Comparison of ENCODE assay signal across 15 mouse cellular contexts in the genomic region with DNA sequence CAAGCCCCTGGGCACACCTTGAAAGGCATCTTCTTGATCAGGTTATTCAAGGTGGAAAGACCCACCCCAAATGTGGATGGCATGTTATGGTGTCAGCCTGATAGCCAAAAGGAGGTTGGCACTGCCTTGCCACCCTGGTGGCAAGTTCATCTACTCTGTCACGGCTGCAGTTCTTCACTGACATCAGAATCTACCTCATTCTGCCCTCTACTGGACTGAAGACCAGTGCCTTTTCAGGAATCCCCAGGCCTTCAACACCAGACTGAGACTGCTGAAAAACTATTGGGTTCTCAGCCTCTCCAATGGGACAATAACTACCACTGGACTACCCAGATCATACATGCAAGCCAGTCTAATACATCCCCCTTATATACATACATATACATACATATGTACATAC. TPM values are rescaled to one million over a fixed set of nuclear protein-coding genes. Genes with fewer than 3 reads are reported as not detected.
A peak's percentile ranks its signal among the peaks of the same experiment; 100 is the strongest.
DNase-seq lines count a peak whose midpoint lies in the region; ATAC-seq and TF ChIP-seq lines count a peak whose summit lies in the region.
"Had no signal": no experiment of that assay in that cellular context is flagged by ENCODE, and none has a peak within 500 bp of the region (broad histone marks: within the 10 kb centered on the region; RNA-seq: fewer than 3 reads in every experiment).

No protein-coding gene starts in this region.

- no peak overlapping the region for H3K4me2 ChIP-seq in intestine, postnatal 0 days (replicated peaks; ENCODE audit: low read depth)
- no peak overlapping the region for H3K4me2 ChIP-seq in intestine, embryonic 16.5 days (ENCODE audit: low read depth, low read length)
- H3K4me2 ChIP-seq: heart, embryonic 11.5 days; lung, embryonic 15.5 days had no signal

- H3K9ac ChIP-seq in intestine, postnatal 0 days (ENCODE audit: low read depth, low read length): no peak overlapping the region
- H3K9ac ChIP-seq in intestine, embryonic 16.5 days (ENCODE audit: low read depth, low read length): no peak overlapping the region
- H3K9ac ChIP-seq: lung, embryonic 15.5 days had no signal

- H3K27me3 ChIP-seq in intestine, postnatal 0 days (replicated peaks; ENCODE audit: control insufficient read depth, insufficient read depth, low read length): no peaks in the 10 kb centered on the region
- H3K27me3 ChIP-seq in intestine, embryonic 16.5 days (replicated peaks; ENCODE audit: control insufficient read depth, insufficient read depth, low read length): no peaks in the 10 kb centered on the region
- no peaks in the 10 kb centered on the region for H3K27me3 ChIP-seq in Patski
- H3K27me3 ChIP-seq in splenic B cell, adult 2 months (ENCODE audit: control insufficient read depth, insufficient read depth, low read length, poor library complexity, severe bottlenecking): no peaks in the 10 kb centered on the region
- H3K27me3 ChIP-seq: lung, embryonic 15.5 days had no signal

- WGBS in intestine, postnatal 0 days: 69% methylated on average over 1 of the region's 1 CpGs
- WGBS in intestine, embryonic 16.5 days: 68% methylated on average over 1 of the region's 1 CpGs

- H3K9me3 ChIP-seq in intestine, postnatal 0 days (ENCODE audit: control insufficient read depth): no peaks in the 10 kb centered on the region
- no peaks in the 10 kb centered on the region for H3K9me3 ChIP-seq in intestine, embryonic 16.5 days (ENCODE audit: control insufficient read depth, low read length)
- H3K9me3 ChIP-seq: limb, embryonic 10.5 days; lung, embryonic 15.5 days had no signal

- ATAC-seq in intestine, postnatal 0 days: no peak
- no peak for ATAC-seq in intestine, embryonic 16.5 days
- ATAC-seq in Patski: no peak

- no peak overlapping the region for H3K4me3 ChIP-seq in intestine, postnatal 0 days (ENCODE audit: low read depth, low read length)
- H3K4me3 ChIP-seq in intestine, embryonic 16.5 days (ENCODE audit: low read length): no peak overlapping the region
- H3K4me3 ChIP-seq: limb, embryonic 10.5 days; lung, embryonic 15.5 days had no signal

- POLR2A ChIA-PET in Patski (lab: Charles Lee): no interaction called here

- TF ChIP-seq CTCF in intestine, postnatal 0 days (IDR thresholded peaks at IDR 0.05; ENCODE audit: low read depth): peak; percentile 40
- peak; percentile 34 for TF ChIP-seq CTCF in Patski (IDR thresholded peaks at IDR 0.05)

- in situ Hi-C loops in Patski (cut with MboI; ENCODE audit: low pct_unique_long_range_greater_than_20kb): no loop called here

- H3K4me1 ChIP-seq in intestine, postnatal 0 days (replicated peaks; ENCODE audit: control insufficient read depth, insufficient read depth, low read length): no peaks in the 10 kb centered on the region
- no peaks in the 10 kb centered on the region for H3K4me1 ChIP-seq in intestine, embryonic 16.5 days (ENCODE audit: control insufficient read depth, insufficient read depth, low read length)
- H3K4me1 ChIP-seq: limb, embryonic 10.5 days had no signal

- no peak overlapping the region for H3K27ac ChIP-seq in intestine, postnatal 0 days (ENCODE audit: low read depth, low read length)
- no peak overlapping the region for H3K27ac ChIP-seq in intestine, embryonic 16.5 days (ENCODE audit: low read length)
- H3K27ac ChIP-seq: limb, embryonic 10.5 days; lung, embryonic 15.5 days had no signal

- CTCF ChIA-PET in Patski (lab: Charles Lee): interaction anchor here (1.5 kb wide), 1 partner anchor 9 kb away, joined by 3 read pairs; no protein-coding TSS in a partner anchor

- DNase-seq in lung, postnatal 25 days (ENCODE audit: low spot score): peak; percentile 7
- DNase-seq in lung, adult 18-20 months: no peak
- no peak for DNase-seq in Patski (ENCODE audit: low read depth, low spot score)
- DNase-seq in splenic B cell, adult 2 months (ENCODE audit: low read depth, low spot score): peak; percentile 28
- no peak for DNase-seq in testis, postnatal 10 days (ENCODE audit: low spot score)
- DNase-seq: kidney, adult 11 months; kidney, postnatal 4 days; layer of hippocampus, postnatal 36 days; midbrain, embryonic 14.5 days; thymus, adult 18-20 months had no signal

- peaks cover 8% of the 10 kb centered on the region; the same call in 1 of the 2 replicates for H3K36me3 ChIP-seq in intestine, postnatal 0 days (ENCODE audit: control insufficient read depth, insufficient read depth)
- H3K36me3 ChIP-seq in intestine, embryonic 16.5 days (ENCODE audit: control insufficient read depth, insufficient read depth, low read length): no peaks in the 10 kb centered on the region
- H3K36me3 ChIP-seq in splenic B cell, adult 2 months (ENCODE audit: control insufficient read depth, insufficient read depth, low read length, poor library complexity, severe bottlenecking): no peaks in the 10 kb centered on the region
- H3K36me3 ChIP-seq: lung, embryonic 15.5 days had no signal

RNA-seq across cellular contexts. Expression of a gene that starts 27.9 kb away (rescaled TPM):
- polyA plus RNA-seq in intestine, postnatal 0 days (2015; fragmentation: Nextera tagmentation; extraction: Ambion mirVana): 73.5 and 80.7 TPM in 2 replicates
- 58.2 and 58.9 TPM in 2 replicates for polyA plus RNA-seq in intestine, embryonic 16.5 days (2015; fragmentation: Nextera tagmentation; extraction: Ambion mirVana)
- 30.5 TPM for polyA plus RNA-seq in Patski (2021)

RNA-seq across cellular contexts. Expression of a gene that starts 27.9 kb away (rescaled TPM):
- 16.3 and 16.6 TPM in 2 replicates for polyA plus RNA-seq in intestine, postnatal 0 days (2015; fragmentation: Nextera tagmentation; extraction: Ambion mirVana)
- 30.8 and 36.2 TPM in 2 replicates for polyA plus RNA-seq in intestine, embryonic 16.5 days (2015; fragmentation: Nextera tagmentation; extraction: Ambion mirVana)
- 25.6 TPM for polyA plus RNA-seq in Patski (2021)

RNA-seq across cellular contexts. Expression of a gene that starts 28.9 kb away (rescaled TPM):
- polyA plus RNA-seq in intestine, postnatal 0 days (2015; fragmentation: Nextera tagmentation; extraction: Ambion mirVana): 20.3 and 20.4 TPM in 2 replicates
- 41.7 and 46.3 TPM in 2 replicates for polyA plus RNA-seq in intestine, embryonic 16.5 days (2015; fragmentation: Nextera tagmentation; extraction: Ambion mirVana)
- polyA plus RNA-seq in Patski (2021): 38.8 TPM

RNA-seq across cellular contexts. Expression of a gene that starts 39.6 kb away (rescaled TPM):
- polyA plus RNA-seq in intestine, postnatal 0 days (2015; fragmentation: Nextera tagmentation; extraction: Ambion mirVana): 9.7 and 10.0 TPM in 2 replicates
- 12.4 and 13.4 TPM in 2 replicates for polyA plus RNA-seq in intestine, embryonic 16.5 days (2015; fragmentation: Nextera tagmentation; extraction: Ambion mirVana)
- polyA plus RNA-seq in Patski (2021): 11.0 TPM

RNA-seq across cellular contexts. Expression of a gene that starts 39.8 kb away (rescaled TPM):
- polyA plus RNA-seq in intestine, postnatal 0 days (2015; fragmentation: Nextera tagmentation; extraction: Ambion mirVana): 118 and 130 TPM in 2 replicates
- polyA plus RNA-seq in intestine, embryonic 16.5 days (2015; fragmentation: Nextera tagmentation; extraction: Ambion mirVana): 115 and 119 TPM in 2 replicates
- 100 TPM for polyA plus RNA-seq in Patski (2021)

Comparison
In these comparisons a context has a peak if more than half of its experiments do, and no peak if none do; other contexts are left out.
1. DNase-seq: peak in lung, postnatal 25 days (single experiment) and splenic B cell, adult 2 months (single experiment); none in lung, adult 18-20 months (0 of 2), Patski (single experiment) and testis, postnatal 10 days (single experiment).